Mouse (Mus musculus): ENCODE data around the gene Tle4. TPM values are rescaled to one million over a fixed set of nuclear protein-coding genes. Genes with fewer than 3 reads are reported as not detected.

The Tle4 gene
- polyA plus RNA-seq, 1 experiment from 2014 or later = 15.5 TPM

DNA sequence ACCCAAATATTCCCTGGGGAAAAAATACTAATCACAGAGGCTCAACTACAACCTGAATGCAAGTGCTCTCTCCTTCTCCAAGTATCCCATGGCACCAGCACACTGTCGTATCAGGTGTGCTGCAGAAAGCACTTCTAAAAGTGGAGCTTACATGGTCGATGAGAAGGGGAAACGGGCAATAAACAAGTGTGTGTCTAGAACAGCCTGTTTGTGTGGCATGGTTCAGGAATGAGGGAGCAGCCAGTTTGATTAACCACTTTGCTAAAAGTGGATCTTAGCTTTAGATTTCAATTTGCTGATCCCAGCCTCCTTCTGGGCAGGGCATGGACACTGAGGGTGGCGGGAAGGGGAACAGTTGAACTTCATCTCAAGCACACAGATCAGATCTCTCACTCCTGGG is 12.1 kb downstream of the Tle4 start:
- DNase-seq (ENCODE audit: low spot score) = no peak
- Histone ChIP-seq H3K9me3 (replicated peaks) (no peaks in the 10 kb centered on the region), H3K4me3 (no peak overlapping the region), H3K36me3 (peaks cover 48% of the 10 kb centered on the region), H3K27ac (no peak overlapping the region), H3K4me1 (peaks cover 41% of the 10 kb centered on the region), H3K27me3 (ENCODE audit: low read depth, poor library complexity, severe bottlenecking) (no peaks in the 10 kb centered on the region)
- 86% methylated on average over 4 of the region's 4 CpGs for WGBS

DNA sequence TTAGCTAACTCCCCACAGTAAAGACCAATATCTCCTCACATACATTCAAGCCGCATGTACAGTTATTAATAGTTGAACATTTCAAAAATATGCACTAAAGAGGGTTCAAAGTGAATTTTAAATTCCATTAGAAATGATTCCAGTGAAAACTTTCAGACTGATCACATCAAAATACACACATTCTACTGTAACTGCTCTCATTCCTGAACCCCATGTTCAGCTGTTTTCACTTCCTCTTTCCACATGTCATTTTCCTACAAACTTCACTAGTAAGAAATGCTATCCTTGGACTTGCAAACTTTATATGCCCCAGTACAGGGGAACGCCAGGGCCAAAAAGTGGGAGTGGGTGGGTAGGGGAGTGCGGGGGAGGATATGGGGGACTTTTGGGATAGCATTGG is 12.6 kb downstream of the Tle4 start:
- Histone ChIP-seq H3K27ac (no peak overlapping the region), H3K9me3 (replicated peaks) (no peaks in the 10 kb centered on the region), H3K4me3 (no peak overlapping the region), H3K4me1 (peaks cover 38% of the 10 kb centered on the region), H3K36me3 (peaks cover 44% of the 10 kb centered on the region), H3K27me3 (ENCODE audit: low read depth, poor library complexity, severe bottlenecking) (no peaks in the 10 kb centered on the region)
- 98% methylated on average over 3 of the region's 3 CpGs for WGBS
- DNase-seq (ENCODE audit: low spot score) = no peak

DNA sequence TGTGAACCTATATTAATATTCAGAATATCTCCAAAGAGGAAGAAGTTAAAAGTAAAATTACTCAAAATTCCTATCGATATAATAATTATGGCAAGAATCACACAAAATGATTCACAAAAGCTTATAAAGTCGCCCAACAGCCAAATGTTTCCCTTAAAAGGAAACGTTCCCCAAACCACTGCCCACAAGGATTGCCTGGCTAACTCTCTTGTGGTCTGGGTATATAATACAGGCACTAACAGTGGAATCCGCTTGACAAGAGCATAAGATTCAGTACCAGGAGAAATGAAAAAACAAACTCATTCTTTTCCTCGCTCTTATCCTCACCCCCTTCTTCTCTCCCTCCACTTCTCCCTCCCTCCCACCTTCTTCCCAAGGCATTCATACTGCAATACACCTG is 19.2 kb downstream of the Tle4 start:
- Histone ChIP-seq H3K27ac (no peak overlapping the region), H3K36me3 (peaks cover 29% of the 10 kb centered on the region), H3K4me1 (peaks cover 11% of the 10 kb centered on the region; the same call in 1 of the 2 replicates), H3K4me3 (no peak overlapping the region), H3K9me3 (replicated peaks) (no peaks in the 10 kb centered on the region), H3K27me3 (ENCODE audit: low read depth, poor library complexity, severe bottlenecking) (no peaks in the 10 kb centered on the region)
- WGBS = 92% methylated on average over 5 of the region's 5 CpGs
- no peak for DNase-seq (ENCODE audit: low spot score)

DNA sequence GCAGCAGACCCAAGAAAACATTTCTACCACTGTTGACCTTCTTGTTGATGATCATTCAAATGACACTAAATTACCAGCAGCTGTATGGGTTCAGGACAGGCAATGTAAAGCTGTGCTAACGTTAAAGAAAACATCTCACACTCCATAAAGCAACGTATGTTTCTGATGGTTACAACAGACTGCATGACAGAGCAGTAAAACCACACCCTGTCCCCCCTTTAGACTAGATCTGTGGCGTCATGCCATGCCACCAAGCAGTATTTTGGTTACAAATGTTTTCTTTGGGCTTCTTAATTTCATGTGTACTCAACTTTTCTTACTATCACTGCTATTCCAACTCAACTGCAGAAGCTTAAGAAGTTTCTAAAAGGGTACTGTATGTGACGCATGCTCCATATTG is 19.8 kb downstream of the Tle4 start:
- H3K4me1 ChIP-seq = peaks cover 11% of the 10 kb centered on the region; the same call in 1 of the 2 replicates
- no peaks in the 10 kb centered on the region for H3K27me3 ChIP-seq (ENCODE audit: low read depth, poor library complexity, severe bottlenecking)
- no peak overlapping the region for H3K27ac ChIP-seq
- H3K36me3 ChIP-seq = peaks cover 29% of the 10 kb centered on the region
- no peak for DNase-seq (ENCODE audit: low spot score)
- H3K9me3 ChIP-seq (replicated peaks) = no peaks in the 10 kb centered on the region
- 66% methylated on average over 4 of the region's 4 CpGs for WGBS
- no peak overlapping the region for H3K4me3 ChIP-seq

DNA sequence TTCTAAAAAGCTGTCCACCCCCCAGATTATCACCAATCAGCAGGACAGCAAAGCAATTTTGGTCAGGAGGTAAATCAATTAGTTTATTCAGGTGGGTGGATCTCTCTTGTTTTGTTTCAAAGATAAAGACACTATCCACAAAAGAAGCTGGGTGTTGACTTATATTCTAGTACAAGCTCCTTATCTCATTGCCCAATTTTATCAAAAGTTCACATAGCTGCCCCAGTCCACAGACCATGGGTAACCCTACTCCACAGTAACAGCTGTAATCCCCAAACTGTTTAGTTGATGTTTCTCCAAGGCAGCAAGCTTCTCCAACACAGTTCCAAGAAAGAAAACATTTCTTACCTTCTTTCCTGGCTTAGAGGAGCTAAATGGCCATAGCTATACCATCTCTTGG is 21.5 kb downstream of the Tle4 start:
- Histone ChIP-seq H3K9me3 (replicated peaks) (no peaks in the 10 kb centered on the region), H3K27me3 (ENCODE audit: low read depth, poor library complexity, severe bottlenecking) (no peaks in the 10 kb centered on the region), H3K27ac (no peak overlapping the region), H3K4me1 (peaks cover 11% of the 10 kb centered on the region; the same call in 1 of the 2 replicates), H3K4me3 (no peak overlapping the region), H3K36me3 (peaks cover 13% of the 10 kb centered on the region)
- DNase-seq (ENCODE audit: low spot score) = no peak

DNA sequence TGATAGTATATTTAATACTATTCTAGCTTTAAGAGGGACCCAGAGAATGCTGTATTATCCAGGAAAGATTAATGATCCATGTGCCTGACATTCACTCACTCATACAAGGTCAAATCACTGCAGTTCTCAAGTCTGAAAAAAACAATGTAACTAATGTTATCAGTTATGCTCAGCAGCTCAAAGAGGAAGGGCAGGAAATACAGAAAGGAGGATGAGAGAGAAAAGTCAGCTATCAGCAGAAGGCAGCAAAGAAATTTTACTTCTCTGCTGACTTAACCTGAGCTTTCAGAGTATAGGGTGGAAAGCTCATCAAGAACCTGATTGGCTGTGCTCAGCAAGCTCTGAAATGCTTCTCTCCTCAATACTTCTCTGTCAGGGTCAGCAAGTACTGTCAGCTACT is 29.0 kb downstream of the Tle4 start:
- H3K4me1 ChIP-seq = peaks cover 22% of the 10 kb centered on the region
- no peaks in the 10 kb centered on the region for H3K36me3 ChIP-seq
- H3K9me3 ChIP-seq (replicated peaks) = no peaks in the 10 kb centered on the region
- H3K27ac ChIP-seq = no peak overlapping the region
- H3K27me3 ChIP-seq (ENCODE audit: low read depth, poor library complexity, severe bottlenecking) = no peaks in the 10 kb centered on the region
- DNase-seq (ENCODE audit: low spot score) = no peak
- H3K4me3 ChIP-seq = no peak overlapping the region

DNA sequence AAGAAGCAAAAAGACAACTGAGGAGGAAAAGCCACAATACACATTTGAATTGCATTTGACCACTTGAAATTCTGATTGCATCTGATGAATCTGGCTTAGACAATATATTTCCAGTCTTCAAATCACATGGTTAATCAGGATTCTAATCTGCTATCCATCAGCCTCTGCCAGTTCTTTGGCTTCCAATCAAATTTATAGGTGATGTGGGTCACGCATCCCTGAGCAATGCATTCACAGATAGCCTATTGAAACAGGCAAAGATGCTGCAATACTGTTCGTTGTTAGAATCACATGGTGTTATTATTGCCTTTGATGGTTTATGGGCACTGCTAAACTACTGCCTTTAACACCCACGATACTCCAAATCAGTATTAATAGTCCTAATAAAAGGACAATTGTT is 30.8 kb downstream of the Tle4 start:
- Histone ChIP-seq H3K27ac (no peak overlapping the region), H3K9me3 (replicated peaks) (no peaks in the 10 kb centered on the region), H3K27me3 (ENCODE audit: low read depth, poor library complexity, severe bottlenecking) (no peaks in the 10 kb centered on the region), H3K4me1 (peaks cover 20% of the 10 kb centered on the region), H3K4me3 (no peak overlapping the region), H3K36me3 (no peaks in the 10 kb centered on the region)
- 55% methylated on average over 3 of the region's 3 CpGs for WGBS
- no peak for DNase-seq (ENCODE audit: low spot score)

DNA sequence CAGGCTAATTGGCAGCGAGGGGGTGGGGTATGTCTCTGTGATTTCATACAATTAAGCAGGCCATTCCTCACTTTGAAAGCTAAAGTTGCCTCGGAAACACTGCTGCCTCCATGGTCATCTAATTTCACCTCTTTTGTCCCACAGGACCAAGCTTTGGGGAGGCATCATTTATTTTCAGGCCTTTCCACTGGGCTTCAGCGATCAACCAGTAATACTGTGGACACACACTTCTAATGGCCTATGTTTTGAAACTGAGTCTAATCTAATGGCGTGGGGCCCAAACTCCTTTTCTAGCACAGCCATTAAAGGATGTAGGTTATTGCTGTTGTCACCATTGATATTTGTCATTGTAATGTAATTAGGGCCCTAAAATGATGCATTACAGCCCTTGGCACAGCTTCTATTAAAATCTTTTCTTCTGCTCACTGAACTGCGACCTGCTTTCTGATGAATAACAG is 31.3 kb downstream of the Tle4 start:
- no peak for DNase-seq (ENCODE audit: low spot score)
- no peaks in the 10 kb centered on the region for H3K9me3 ChIP-seq (replicated peaks)
- WGBS = 17% methylated on average over 5 of the region's 5 CpGs
- no peak overlapping the region for H3K4me3 ChIP-seq
- H3K4me1 ChIP-seq = peaks cover 20% of the 10 kb centered on the region
- H3K36me3 ChIP-seq = no peaks in the 10 kb centered on the region
- H3K27ac ChIP-seq = no peak overlapping the region
- H3K27me3 ChIP-seq (ENCODE audit: low read depth, poor library complexity, severe bottlenecking) = no peaks in the 10 kb centered on the region

DNA sequence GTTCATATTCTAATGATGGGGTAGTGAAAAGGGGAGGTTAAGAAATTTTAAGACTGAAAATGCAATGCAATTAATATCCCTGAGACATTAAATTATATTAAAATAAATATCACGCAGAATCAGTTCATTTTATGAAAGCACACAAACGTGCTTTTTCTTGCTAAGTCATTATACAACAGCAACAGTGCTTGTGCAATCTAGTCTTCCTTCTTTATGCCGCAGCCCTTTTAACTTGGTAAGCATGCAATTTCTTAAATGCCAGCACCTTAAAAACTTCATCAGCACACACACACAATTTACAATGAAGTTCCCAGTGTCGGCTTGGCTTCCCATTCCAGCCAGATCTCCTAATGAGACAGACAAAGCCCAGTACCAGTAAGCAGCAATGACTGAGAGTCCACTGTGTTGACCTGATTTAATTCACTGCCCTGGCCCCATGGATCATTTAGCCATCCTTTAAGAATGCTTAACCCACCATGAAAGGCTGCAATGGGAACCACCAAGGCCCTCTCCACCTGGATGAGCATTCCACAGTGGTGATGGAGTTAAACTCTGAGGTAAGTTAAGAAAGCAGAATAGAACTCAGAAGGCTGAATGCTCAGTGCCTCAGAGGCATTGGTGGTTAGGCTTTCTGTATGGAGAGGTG is 32.3 kb downstream of the Tle4 start:
- H3K27ac ChIP-seq = no peak overlapping the region
- H3K9me3 ChIP-seq (replicated peaks) = no peaks in the 10 kb centered on the region
- DNase-seq (ENCODE audit: low spot score) = no peak
- no peaks in the 10 kb centered on the region for H3K27me3 ChIP-seq (ENCODE audit: low read depth, poor library complexity, severe bottlenecking)
- peaks cover 20% of the 10 kb centered on the region for H3K4me1 ChIP-seq
- 74% methylated on average over 4 of the region's 4 CpGs for WGBS
- H3K4me3 ChIP-seq = no peak overlapping the region
- peaks cover 5% of the 10 kb centered on the region; the same call in 1 of the 2 replicates for H3K36me3 ChIP-seq

DNA sequence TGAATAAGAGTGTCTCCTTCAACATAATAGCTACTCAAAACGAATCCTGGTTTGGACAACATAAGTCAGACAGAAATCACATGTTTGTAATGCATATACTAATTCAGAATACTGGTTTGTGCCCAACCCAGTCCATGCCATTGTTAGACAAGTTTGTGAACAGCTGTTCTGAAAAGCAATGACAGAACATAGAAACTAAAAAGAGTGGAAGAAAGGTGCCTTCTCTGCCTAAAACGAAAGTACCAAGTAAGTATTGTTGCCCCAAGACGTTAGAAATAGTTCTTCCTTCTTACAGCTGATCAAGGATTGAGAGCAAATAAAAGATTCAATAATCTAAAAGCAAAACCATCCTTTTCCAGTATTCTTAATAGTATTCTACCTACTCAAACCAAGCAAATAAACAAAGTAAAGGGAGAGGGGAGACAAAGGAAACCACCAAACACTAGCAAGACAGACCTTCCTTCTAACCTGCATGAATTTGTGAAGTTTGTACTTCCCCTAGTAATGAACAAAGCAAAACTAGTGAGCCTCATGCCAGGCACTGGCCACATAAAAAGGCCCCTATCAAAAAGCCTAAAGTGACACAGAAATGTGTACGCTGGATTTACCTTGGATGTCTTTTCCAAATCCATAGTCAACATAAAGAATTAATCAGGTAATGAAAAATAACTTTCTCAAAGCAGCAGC is 34.4 kb downstream of the Tle4 start:
- Histone ChIP-seq H3K4me1 (peaks cover 20% of the 10 kb centered on the region), H3K27ac (no peak overlapping the region), H3K27me3 (ENCODE audit: low read depth, poor library complexity, severe bottlenecking) (no peaks in the 10 kb centered on the region), H3K9me3 (replicated peaks) (no peaks in the 10 kb centered on the region), H3K4me3 (no peak overlapping the region), H3K36me3 (peaks cover 7% of the 10 kb centered on the region; the same call in 1 of the 2 replicates)
- no peak for DNase-seq (ENCODE audit: low spot score)
- 90% methylated on average over 4 of the region's 4 CpGs for WGBS

DNA sequence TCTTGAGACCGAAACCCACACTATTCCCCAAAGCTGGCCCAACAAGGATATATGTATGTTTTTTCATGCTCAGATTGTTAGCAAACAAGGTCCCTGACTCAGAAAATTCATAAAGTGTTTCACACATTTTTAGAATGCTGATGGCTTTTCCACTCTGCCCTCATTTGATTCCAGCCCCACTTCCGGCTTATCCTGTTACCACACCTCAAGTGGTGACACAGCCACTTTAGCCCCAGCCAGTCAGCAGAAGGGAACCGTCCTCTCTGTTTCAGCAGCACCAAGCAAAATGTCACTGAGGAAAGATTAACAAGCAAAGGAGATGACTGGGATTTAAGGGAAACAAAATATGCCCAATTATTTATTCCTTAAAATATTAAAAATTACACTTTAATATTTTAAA is 50.0 kb downstream of the Tle4 start:
- Histone ChIP-seq H3K4me3 (no peak overlapping the region), H3K9me3 (replicated peaks) (no peaks in the 10 kb centered on the region), H3K4me1 (no peaks in the 10 kb centered on the region), H3K36me3 (peaks cover 5% of the 10 kb centered on the region; the same call in 1 of the 2 replicates), H3K27me3 (ENCODE audit: low read depth, poor library complexity, severe bottlenecking) (no peaks in the 10 kb centered on the region), H3K27ac (no peak overlapping the region)
- 86% methylated on average over 3 of the region's 3 CpGs for whole genome bisulfite sequencing
- DNase-seq (ENCODE audit: low spot score) = no peak

DNA sequence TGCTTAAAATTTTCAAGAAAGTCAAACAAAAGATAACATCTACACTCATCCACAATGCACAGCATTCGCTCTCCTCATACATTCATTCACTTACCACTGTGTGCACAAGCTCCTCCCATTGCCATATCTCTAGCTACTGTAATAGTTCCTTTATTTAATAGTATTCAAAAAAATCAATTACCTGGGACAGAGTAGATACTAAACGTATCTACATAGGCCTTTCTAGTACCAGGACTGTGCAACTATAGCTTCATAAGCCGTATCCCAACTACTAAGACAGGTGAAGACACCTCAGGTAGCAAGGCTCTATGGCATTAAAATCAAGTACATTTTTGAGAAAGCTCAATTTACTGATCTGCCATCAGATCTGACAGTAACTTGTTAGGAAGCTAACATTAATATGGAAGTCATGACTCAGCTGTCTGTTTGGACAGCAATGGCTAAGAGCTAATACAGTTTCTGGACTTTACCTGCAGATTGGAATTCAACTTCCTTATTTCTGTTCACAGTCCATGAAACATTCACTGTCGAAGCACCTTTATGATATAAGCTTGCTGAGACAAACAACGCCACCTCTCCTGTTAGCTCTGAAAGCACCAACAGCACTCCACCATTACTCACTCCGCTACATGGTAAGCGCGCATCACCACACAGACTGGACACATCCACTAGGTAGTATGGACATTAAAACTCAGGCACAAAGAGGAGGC is 50.6 kb downstream of the Tle4 start:
- Histone ChIP-seq H3K9me3 (replicated peaks) (no peaks in the 10 kb centered on the region), H3K27me3 (ENCODE audit: low read depth, poor library complexity, severe bottlenecking) (no peaks in the 10 kb centered on the region), H3K4me1 (peaks cover under 1% of the 10 kb centered on the region; the same call in 1 of the 2 replicates), H3K4me3 (no peak overlapping the region), H3K27ac (no peak overlapping the region), H3K36me3 (peaks cover 5% of the 10 kb centered on the region; the same call in 1 of the 2 replicates)
- DNase-seq (ENCODE audit: low spot score) = no peak
- 96% methylated on average over 8 of the region's 8 CpGs for WGBS

DNA sequence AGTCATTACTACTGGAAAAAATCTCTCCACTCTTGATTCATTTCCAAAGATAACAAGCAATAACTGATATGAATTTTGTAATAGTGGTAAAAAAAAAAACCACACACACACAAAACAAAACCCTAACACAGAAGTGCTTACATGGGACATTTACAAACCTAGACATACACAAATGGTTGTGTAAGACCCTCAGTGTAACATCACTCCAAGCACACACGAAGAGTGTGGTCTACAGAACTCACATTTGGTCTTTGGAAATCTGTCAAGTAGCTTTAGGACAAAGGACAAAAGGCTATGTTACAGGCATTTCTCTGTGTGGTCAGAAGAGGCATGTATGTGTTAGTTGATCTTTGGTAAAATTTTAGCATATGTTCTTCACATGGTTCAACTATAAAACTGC is 52.4 kb downstream of the Tle4 start:
- H3K27ac ChIP-seq = no peak overlapping the region
- peaks cover 9% of the 10 kb centered on the region; the same call in 1 of the 2 replicates for H3K4me1 ChIP-seq
- peaks cover 5% of the 10 kb centered on the region; the same call in 1 of the 2 replicates for H3K36me3 ChIP-seq
- H3K27me3 ChIP-seq (ENCODE audit: low read depth, poor library complexity, severe bottlenecking) = no peaks in the 10 kb centered on the region
- no peak overlapping the region for H3K4me3 ChIP-seq
- H3K9me3 ChIP-seq (replicated peaks) = no peaks in the 10 kb centered on the region
- 86% methylated on average over 1 of the region's 1 CpGs for WGBS
- no peak for DNase-seq (ENCODE audit: low spot score)
